Mouse (Mus musculus) lung, postnatal 0 days (tissue): ENCODE measurements around the gene Man2a1. TPM values are rescaled to one million over a fixed set of nuclear protein-coding genes. Genes with fewer than 3 reads are reported as not detected.
"Not testable (repeated sequence)": the region's sequence is repeated elsewhere in the genome, so short reads cannot be mapped to it uniquely, and the experiment has no call there.

Source experiments
- ATAC-seq: fragments of 200-750 bp; cut with Nextera tagmentation; 2 replicates; pipeline ENCODE4 v1.8.0; 2017; ENCODE audit warnings: moderate library complexity
- DNase-seq: peaks from one replicate; pipeline ENCODE4 v3.0.0-alpha.2; 2016; ENCODE audit warnings: low spot score
- H3K27ac ChIP-seq: fragments of 300-500 bp; sonication (generic); 2 replicates; pipeline ENCODE4 v1.5.1; 2014; ENCODE audit warnings: antibody characterized with exemption, mild to moderate bottlenecking, low read length, mixed read lengths
- H3K27me3 ChIP-seq: fragments of 300-500 bp; sonication (generic); replicated peaks from 2 replicates; pipeline ENCODE4 v1.6.1; 2014; ENCODE audit warnings: low read length, mixed read lengths; ENCODE audit not compliant: insufficient read depth
- H3K36me3 ChIP-seq: fragments of 300-500 bp; sonication (generic); 2 replicates; pipeline ENCODE4 v1.6.1; 2014; ENCODE audit warnings: low read length, mixed read lengths; ENCODE audit not compliant: insufficient read depth
- H3K4me1 ChIP-seq: fragments of 300-500 bp; sonication (generic); 2 replicates; pipeline ENCODE4 v1.6.1; 2014; ENCODE audit warnings: antibody characterized with exemption, low read depth, low read length, mixed read lengths; ENCODE audit not compliant: insufficient read depth
- H3K4me2 ChIP-seq: fragments of 300-500 bp; sonication (generic); replicated peaks from 2 replicates; pipeline ENCODE4 v1.6.1; 2014; ENCODE audit warnings: low read depth, mild to moderate bottlenecking, low read length, moderate library complexity, mixed read lengths
- H3K4me3 ChIP-seq: fragments of 300-500 bp; sonication (generic); 2 replicates; pipeline ENCODE4 v1.5.1; 2014; ENCODE audit warnings: low read depth, low read length
- H3K9ac ChIP-seq: fragments of 300-500 bp; sonication (generic); replicated peaks from 2 replicates; pipeline ENCODE4 v1.6.1; 2014; ENCODE audit warnings: low read depth, mild to moderate bottlenecking
- H3K9me3 ChIP-seq: fragments of 300-500 bp; sonication (generic); 2 replicates; pipeline ENCODE4 v1.6.1; 2016; ENCODE audit warnings: low read length, mixed read lengths
- CTCF ChIP-seq: IDR thresholded peaks from 2 replicates; pipeline ENCODE4 v1.5.1; 2016; ENCODE audit warnings: antibody characterized with exemption, mild to moderate bottlenecking
- EP300 ChIP-seq: IDR thresholded peaks from 2 replicates; pipeline ENCODE4 v1.6.1; 2016; ENCODE audit warnings: antibody characterized with exemption, mild to moderate bottlenecking, control low read depth
- WGBS: fragments of 180-500 bp; shearing (Covaris S2); extraction: QIAGEN DNeasy Blood & Tissue Kit; methylation state at CpG from one replicate; pipeline ENCODE4 v1.1.7; 2014; 5-methylcytosine and 5-hydroxymethylcytosine counted together
- polyA plus RNA-seq: library from polyadenylated mRNA; unstranded; fragments of >200 nt; fragmentation: Nextera tagmentation; extraction: Ambion mirVana; gene quantifications from 2 replicates; pipeline ENCODE4 v1.2.1, GENCODE M21; 2015

The Man2a1 gene
- polyA plus RNA-seq, 1 experiment from 2014 or later, result 9.7 TPM

DNA sequence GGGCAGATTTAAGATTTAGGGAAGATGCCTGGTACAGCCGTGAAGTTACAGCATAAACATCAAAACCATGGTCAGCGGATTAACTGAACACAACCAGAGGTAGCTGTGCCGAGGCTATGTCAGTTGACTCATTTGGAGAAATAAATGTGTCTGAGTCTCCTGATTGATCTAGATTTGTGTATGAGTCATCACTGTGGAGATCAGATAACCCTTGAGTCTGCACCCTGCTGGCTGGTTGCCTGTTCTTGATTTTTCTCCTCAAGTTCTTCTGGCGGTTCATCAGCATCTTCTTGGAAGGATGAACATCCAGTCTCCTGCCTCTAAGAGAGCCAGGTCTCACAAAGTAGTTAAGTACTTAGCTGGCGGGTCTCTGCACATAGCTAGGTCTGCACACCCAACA is 150.7 kb downstream of the Man2a1 start:
- TF ChIP-seq CTCF, result no peak
- TF ChIP-seq EP300, result no peak
- Histone ChIP-seq H3K9me3 (no peaks in the 10 kb centered on the region), H3K4me1 (no peaks in the 10 kb centered on the region), H3K27me3 (no peaks in the 10 kb centered on the region), H3K4me3 (no peak overlapping the region), H3K27ac (no peak overlapping the region), H3K9ac (no peak overlapping the region), H3K36me3 (no peaks in the 10 kb centered on the region), H3K4me2 (no peak overlapping the region)
- 84% methylated on average over 5 of the region's 5 CpGs for WGBS
- ATAC-seq, result no peak
- no peak for DNase-seq

DNA sequence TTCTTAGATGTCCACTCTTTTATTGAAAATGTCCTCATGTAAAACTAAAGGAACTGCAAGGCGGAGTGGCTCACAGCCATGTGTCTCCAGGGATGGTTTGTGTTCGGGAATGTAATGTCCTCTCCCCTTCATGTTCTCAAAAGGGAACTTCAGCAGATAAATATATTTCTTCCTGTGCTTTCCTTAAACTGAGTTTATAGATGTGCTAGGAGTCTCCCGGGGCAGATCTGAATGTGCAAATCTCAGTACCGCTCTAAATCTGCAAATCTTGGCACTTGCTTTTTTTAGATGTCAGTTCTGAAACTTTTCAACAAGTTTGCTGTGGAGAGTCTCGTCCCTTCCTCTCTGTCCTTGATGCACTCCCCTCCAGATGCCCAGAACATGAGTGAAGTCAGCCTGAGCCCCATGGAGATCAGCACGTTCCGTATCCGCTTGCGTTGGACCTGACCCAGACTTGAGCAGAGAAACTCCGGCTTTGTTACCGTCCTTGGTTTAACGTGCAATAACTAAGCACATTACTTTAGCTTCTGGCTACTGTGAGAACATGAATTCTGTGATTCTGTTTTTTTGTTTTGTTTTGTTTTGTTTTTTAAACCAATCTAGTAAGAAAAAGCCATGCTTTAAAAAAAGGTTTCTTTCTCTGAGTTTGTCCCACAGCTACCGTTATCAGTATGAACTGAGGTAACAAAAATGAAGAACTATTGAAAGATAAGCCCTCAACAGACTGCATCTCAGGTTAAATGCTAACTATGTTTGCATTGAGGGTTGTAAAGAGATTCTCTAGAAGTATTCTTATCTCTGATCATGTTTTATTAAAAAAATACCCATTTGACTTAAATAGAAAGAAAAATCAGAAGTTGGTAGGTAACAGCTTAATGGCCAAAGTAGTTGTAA is 151.8 kb downstream of the Man2a1 start:
- WGBS, result 86% methylated on average over 13 of the region's 13 CpGs
- Histone ChIP-seq H3K9me3 (no peaks in the 10 kb centered on the region), H3K27me3 (no peaks in the 10 kb centered on the region), H3K27ac (no peak overlapping the region), H3K36me3 (no peaks in the 10 kb centered on the region), H3K4me3 (no peak overlapping the region), H3K9ac (no peak overlapping the region), H3K4me1 (no peaks in the 10 kb centered on the region), H3K4me2 (no peak overlapping the region)
- no peak for DNase-seq
- no peak for ATAC-seq
- TF ChIP-seq EP300 (no peak), CTCF (no peak)

DNA sequence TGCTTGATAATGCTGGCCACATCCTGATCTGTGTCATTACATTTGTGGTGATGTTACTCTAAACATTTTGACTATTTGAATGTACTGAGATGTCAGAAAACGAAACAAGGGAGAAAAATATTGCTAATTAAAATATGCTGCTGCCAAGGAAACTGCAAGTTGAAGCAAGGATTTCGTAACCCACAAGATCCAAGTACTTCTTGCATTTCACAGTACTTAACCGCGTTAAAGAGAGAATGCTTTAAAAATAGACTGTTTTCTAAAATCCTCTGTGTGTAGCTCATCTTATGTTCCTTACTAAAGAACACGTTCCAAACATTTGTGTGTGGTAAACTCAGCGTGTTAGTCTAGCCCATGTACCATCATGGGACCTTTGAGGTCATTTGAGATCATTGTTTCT is 153.0 kb downstream of the Man2a1 start:
- Histone ChIP-seq H3K4me1 (no peaks in the 10 kb centered on the region), H3K4me2 (no peak overlapping the region), H3K27ac (no peak overlapping the region), H3K4me3 (no peak overlapping the region), H3K36me3 (no peaks in the 10 kb centered on the region), H3K9me3 (no peaks in the 10 kb centered on the region), H3K9ac (no peak overlapping the region), H3K27me3 (no peaks in the 10 kb centered on the region)
- WGBS, result 51% methylated on average over 6 of the region's 6 CpGs
- ATAC-seq (peak; percentile 48), DNase-seq (peak; percentile 88)
- TF ChIP-seq CTCF (no peak), EP300 (peak; percentile 49; the same call in 1 of the 2 replicates)

DNA sequence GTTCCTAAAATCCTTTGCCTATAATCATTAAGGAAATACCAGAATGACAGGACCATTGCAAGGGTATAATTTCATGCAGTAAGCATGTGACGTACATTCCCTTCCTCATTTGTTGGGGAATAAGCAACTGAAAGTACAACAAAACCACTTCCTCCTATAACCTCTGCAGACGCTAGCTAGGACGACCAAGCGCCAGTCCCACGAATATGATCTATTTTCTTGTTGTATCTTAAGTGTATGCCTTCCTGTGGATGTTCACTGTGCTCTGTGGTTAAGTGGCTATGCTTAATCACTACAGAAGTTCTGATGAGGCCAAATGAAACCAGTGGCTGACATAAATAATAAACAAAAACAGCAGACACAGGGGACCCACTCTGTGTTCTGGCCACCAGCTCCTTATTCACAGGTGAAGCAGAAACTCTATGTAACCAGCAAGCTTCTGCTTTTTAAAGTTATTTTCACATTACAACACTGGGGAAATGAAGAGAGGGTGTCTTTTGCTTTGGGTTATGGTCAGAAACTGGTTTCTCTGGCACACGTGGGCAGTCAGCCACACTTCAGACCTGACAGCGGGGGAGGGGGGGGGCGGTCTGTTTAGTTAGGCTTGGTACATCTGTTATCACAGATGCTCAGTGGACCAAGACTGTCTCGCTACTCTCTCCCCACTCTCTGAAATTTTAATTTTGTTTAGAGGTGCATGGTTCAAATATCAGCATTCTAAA is 153.8 kb downstream of the Man2a1 start:
- Histone ChIP-seq H3K9ac (no peak overlapping the region), H3K4me2 (no peak overlapping the region), H3K4me3 (no peak overlapping the region), H3K27me3 (no peaks in the 10 kb centered on the region), H3K9me3 (no peaks in the 10 kb centered on the region), H3K4me1 (no peaks in the 10 kb centered on the region), H3K27ac (peak overlapping the region; percentile 54; the same call in 1 of the 2 replicates), H3K36me3 (no peaks in the 10 kb centered on the region)
- ATAC-seq (peak; percentile 40), DNase-seq (peak; percentile 68)
- TF ChIP-seq CTCF (no peak), EP300 (no peak)
- 65% methylated on average over 9 of the region's 9 CpGs for WGBS

DNA sequence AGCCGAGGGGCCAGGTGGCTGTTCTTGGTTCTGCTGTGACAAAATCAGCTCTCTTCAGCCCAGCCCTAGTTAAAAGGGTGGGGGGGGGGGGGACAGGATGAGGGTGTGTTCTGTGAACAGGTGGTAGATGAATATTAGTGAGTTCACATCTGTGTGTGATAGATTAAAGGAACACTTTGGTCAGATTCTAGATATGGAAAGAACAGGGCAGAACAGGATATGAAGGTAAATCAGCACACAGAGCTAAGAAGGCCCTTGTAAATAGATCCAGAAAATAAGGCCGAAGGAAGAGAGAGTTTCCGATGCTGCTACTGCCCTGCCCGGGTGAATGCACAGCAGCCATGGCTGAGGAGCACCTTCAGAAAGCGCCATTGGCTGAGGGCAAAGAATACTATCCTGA is 154.7 kb downstream of the Man2a1 start:
- Histone ChIP-seq H3K27ac (no peak overlapping the region), H3K4me3 (no peak overlapping the region), H3K9me3 (no peaks in the 10 kb centered on the region), H3K36me3 (no peaks in the 10 kb centered on the region), H3K4me2 (no peak overlapping the region), H3K4me1 (no peaks in the 10 kb centered on the region), H3K9ac (no peak overlapping the region), H3K27me3 (no peaks in the 10 kb centered on the region)
- WGBS, result 83% methylated on average over 5 of the region's 5 CpGs
- TF ChIP-seq CTCF (no peak), EP300 (no peak)
- DNase-seq (no peak), ATAC-seq (no peak)

DNA sequence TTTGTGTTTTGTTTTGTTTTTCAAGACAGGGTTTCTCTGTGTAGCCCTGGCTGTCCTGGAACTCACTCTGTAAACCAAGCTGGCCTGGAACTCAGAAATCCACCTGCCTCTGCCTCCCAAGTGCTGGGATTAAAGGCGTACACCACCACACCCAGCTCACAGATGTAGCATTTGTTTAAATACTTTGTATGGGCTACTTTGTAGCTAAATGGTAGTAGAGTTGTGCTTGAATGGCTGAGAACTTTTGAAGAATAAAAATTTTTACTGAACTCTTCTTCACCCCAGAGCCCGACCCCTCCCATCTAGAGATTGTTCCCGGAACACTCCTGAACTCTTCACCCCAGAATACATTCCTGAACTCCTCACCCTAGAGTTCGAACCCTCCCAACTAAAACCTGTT is 162.1 kb downstream of the Man2a1 start:
- not testable (repeated sequence) for H3K36me3 ChIP-seq, H3K9me3 ChIP-seq, H3K27ac ChIP-seq, H3K9ac ChIP-seq, H3K4me1 ChIP-seq, DNase-seq, H3K4me2 ChIP-seq, H3K4me3 ChIP-seq, H3K27me3 ChIP-seq
- ATAC-seq, result 0 out of 2 replicates have a peak, but pooled peaks have one; percentile 11
- WGBS, result 51% methylated on average over 4 of the region's 4 CpGs
